ENCODE assay signal across 8 mouse cellular contexts in genomic region chrX:38190458-38190764, GRCm38 (mm10). TPM values are rescaled to one million over a fixed set of nuclear protein-coding genes. Genes with fewer than 3 reads are reported as not detected.
DNase-seq lines count a peak whose midpoint lies in the region; ATAC-seq and TF ChIP-seq lines count a peak whose summit lies in the region.

No protein-coding gene starts in this region.

- no peaks in the 10 kb centered on the region for H3K27me3 ChIP-seq in forebrain, embryonic 16.5 days (replicated peaks; ENCODE audit: control insufficient read depth, insufficient read depth, low read length)
- H3K27me3 ChIP-seq in liver, postnatal 0 days (ENCODE audit: insufficient read depth, low read length) = no peaks in the 10 kb centered on the region

- peaks cover 6% of the 10 kb centered on the region for H3K4me1 ChIP-seq in forebrain, embryonic 16.5 days (replicated peaks; ENCODE audit: control insufficient read depth, insufficient read depth, low read length)
- H3K4me1 ChIP-seq in liver, postnatal 0 days (ENCODE audit: insufficient read depth) = no peaks in the 10 kb centered on the region

- peak overlapping the region; percentile 94 for H3K27ac ChIP-seq in gastrocnemius, adult 2 months
- no peak overlapping the region for H3K27ac ChIP-seq in forebrain, embryonic 16.5 days (ENCODE audit: low read length)
- peak overlapping the region; percentile 78 for H3K27ac ChIP-seq in liver, postnatal 0 days (ENCODE audit: low read depth)

- no peaks in the 10 kb centered on the region for H3K9me3 ChIP-seq in forebrain, embryonic 16.5 days (ENCODE audit: control insufficient read depth, low read length)
- no peaks in the 10 kb centered on the region for H3K9me3 ChIP-seq in liver, postnatal 0 days (ENCODE audit: low read length)

- peak overlapping the region; percentile 69 for H3K4me2 ChIP-seq in forebrain, embryonic 16.5 days (ENCODE audit: low read length)
- H3K4me2 ChIP-seq in liver, postnatal 0 days (ENCODE audit: low read depth, low read length) = peak overlapping the region; percentile 74

- intact Hi-C loops in gastrocnemius, adult 2 months (cut with DNase I) = no loop called here
- intact Hi-C loops in gastrocnemius, postnatal 14 days (cut with DNase I; ENCODE audit: low total_unique reads) = no loop called here

- peak overlapping the region; percentile 81 for H3K9ac ChIP-seq in forebrain, embryonic 16.5 days (replicated peaks; ENCODE audit: low read depth, low read length)
- peak overlapping the region; percentile 77 for H3K9ac ChIP-seq in liver, postnatal 0 days (replicated peaks)

- 25% methylated on average over 3 of the region's 3 CpGs for WGBS in forebrain, embryonic 16.5 days
- 26% methylated on average over 3 of the region's 3 CpGs for WGBS in liver, postnatal 0 days (ENCODE audit: insufficient replicate concordance)

- no peak for TF ChIP-seq CTCF in gastrocnemius, adult 2 months (IDR thresholded peaks at IDR 0.05)
- TF ChIP-seq CTCF in liver, postnatal 0 days (IDR thresholded peaks at IDR 0.05; ENCODE audit: low read depth) = no peak

- ATAC-seq in forebrain, embryonic 16.5 days = no peak
- ATAC-seq in liver, postnatal 0 days = no peak
- ATAC-seq in activated CD4-positive, CD25-positive, alpha-beta regulatory T cell, adult 4 months = no peak

- no peak for DNase-seq in gastrocnemius, adult 2 months
- no peak for DNase-seq in gastrocnemius, postnatal 14 days
- DNase-seq in CD4-positive helper T cell, adult 2 months (ENCODE audit: low read depth, low spot score) = peak; percentile 3
- peak; percentile 12 for DNase-seq in liver, postnatal 0 days
- no peak for DNase-seq in gastrocnemius, postnatal 25 days
- no peak for DNase-seq in layer of hippocampus, adult 8-10 months (ENCODE audit: low spot score in 2 of 2)

- peak overlapping the region; percentile 90 for H3K4me3 ChIP-seq in gastrocnemius, adult 2 months
- H3K4me3 ChIP-seq in forebrain, embryonic 16.5 days (replicated peaks; ENCODE audit: low read length) = peak overlapping the region; percentile 72
- peak overlapping the region; percentile 73 for H3K4me3 ChIP-seq in liver, postnatal 0 days (ENCODE audit: low read depth, low read length)

- no peak for TF ChIP-seq EP300 in liver, postnatal 0 days (IDR thresholded peaks at IDR 0.05; ENCODE audit: low read depth)

- peaks cover 3% of the 10 kb centered on the region; the same call in 1 of the 2 replicates for H3K36me3 ChIP-seq in forebrain, embryonic 16.5 days (ENCODE audit: control insufficient read depth, insufficient read depth)
- H3K36me3 ChIP-seq in liver, postnatal 0 days (replicated peaks; ENCODE audit: insufficient read depth, low read length) = no peaks in the 10 kb centered on the region

RNA-seq across cellular contexts. Expression of gene Zbtb33, which starts 0.8 kb away (rescaled TPM):
- total RNA-seq in gastrocnemius, adult 2 months (2021) = 1 to 10 TPM; 5.7 to 7.7 TPM
- total RNA-seq in gastrocnemius, postnatal 14 days (2021) = 1 to 10 TPM; 6.8 to 7.3 TPM
- polyA plus RNA-seq in forebrain, embryonic 16.5 days (2015; fragmentation: Nextera tagmentation; extraction: Ambion mirVana) = 4.6 and 6.1 TPM in 2 replicates
- polyA plus RNA-seq in liver, postnatal 0 days (2015; fragmentation: Nextera tagmentation; extraction: Ambion mirVana) = 1.3 TPM in 2 replicates
- polyA plus RNA-seq in activated CD4-positive, CD25-positive, alpha-beta regulatory T cell, adult 4 months (2017; shearing (Covaris generic)) = 1 to 10 TPM; 1.1 to 1.7 TPM
- 1 to 10 TPM; 6.1 to 6.2 TPM for total RNA-seq in gastrocnemius, postnatal 25 days (2021)
- 10 to 100 TPM; 21.5 to 27.4 (median 24.7) TPM for total RNA-seq in layer of hippocampus, adult 8-10 months (2022)

Comparison
In these comparisons a context has a peak if more than half of its experiments do, and no peak if none do; other contexts are left out.
1. DNase-seq: peak in CD4-positive helper T cell, adult 2 months (single experiment) and liver, postnatal 0 days (single experiment); none in gastrocnemius, adult 2 months (single experiment), gastrocnemius, postnatal 14 days (single experiment), gastrocnemius, postnatal 25 days (single experiment) and layer of hippocampus, adult 8-10 months (0 of 2).
2. Peak in every context shown above with its lines, with median percentiles within 50 percentile points of each other: H3K4me3 ChIP-seq.